Mouse (Mus musculus): Measurements from ENCODE around the gene Hoxa10. TPM values are rescaled to one million over a fixed set of nuclear protein-coding genes. Genes with fewer than 3 reads are reported as not detected.
A peak's percentile ranks its signal among the peaks of the same experiment; 100 is the strongest.

The Hoxa10 gene
- polyA plus RNA-seq, 1 experiment = 34.0 TPM

DNA sequence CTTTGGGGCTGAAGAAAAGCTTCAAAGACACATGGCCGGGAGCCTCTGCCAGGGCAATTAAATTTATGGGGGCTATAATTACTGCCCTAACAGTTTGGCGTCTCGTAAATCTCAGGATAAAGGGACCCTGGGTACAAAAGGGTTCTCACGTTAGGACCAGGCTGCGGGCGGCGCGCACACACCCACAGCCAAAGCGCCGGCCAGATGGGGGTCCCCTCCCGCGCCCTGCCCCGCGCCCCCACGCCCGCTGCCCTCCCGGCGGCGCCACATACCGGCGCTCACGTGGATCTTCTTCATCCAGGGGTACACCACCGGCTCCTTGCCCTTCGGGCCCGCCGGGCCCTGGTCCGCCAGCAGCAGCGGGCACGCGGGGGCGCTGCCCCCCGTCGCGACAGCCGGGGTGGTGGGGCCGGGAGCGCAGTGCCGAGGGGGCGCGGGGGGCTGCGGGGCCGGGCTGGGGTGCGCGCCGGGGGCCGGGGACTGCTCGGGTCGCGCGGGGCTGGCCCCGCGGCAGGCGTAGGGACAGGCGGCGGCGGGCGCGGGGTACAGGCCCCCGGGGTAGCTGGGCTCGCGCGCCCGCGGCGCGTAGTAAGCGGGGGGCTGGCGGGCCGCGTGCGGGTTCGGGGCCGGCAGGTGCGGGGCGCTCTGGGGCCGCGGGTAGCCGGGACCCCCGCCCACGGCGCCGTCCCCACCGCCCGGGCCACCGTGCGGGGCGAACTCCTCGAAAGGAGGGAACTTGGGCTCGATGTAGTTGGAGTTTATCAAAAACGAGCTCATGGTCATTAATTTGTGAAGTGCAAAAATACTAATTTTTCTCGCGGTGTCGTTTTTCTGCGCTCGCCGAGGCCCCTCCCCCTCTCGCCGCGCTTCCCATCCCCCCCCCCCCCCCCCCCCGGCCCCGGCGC lies 49.5 kb downstream of the Hoxa10 start, which contains the start of gene Hoxa4:
Gene Hoxa4 (minus strand): TSS at position 848 of the 905 bp plus-strand sequence.
- H3K27me3 ChIP-seq (replicated peaks; ENCODE audit: control insufficient read depth, insufficient read depth, low read length) = no peaks in the 10 kb centered on the region
- TF ChIP-seq CTCF (conservative IDR thresholded peaks at IDR 0.05; ENCODE audit: insufficient read depth, insufficient read length, low read depth, low read length) (no peak), POLR2A (IDR thresholded peaks at IDR 0.05; ENCODE audit: low read depth, low read length) (no peak)
- H3K36me3 ChIP-seq (ENCODE audit: control insufficient read depth, insufficient read depth, low read length) = no peaks in the 10 kb centered on the region
- H3K4me3 ChIP-seq (ENCODE audit: insufficient read depth, low read depth, low read length) = peak within 1 kb of the TSS; percentile 83
- H3K27ac ChIP-seq (ENCODE audit: insufficient read depth, low read depth, low read length) = peak within 1 kb of the TSS; percentile 62
- 3% methylated on average over 89 of the region's 102 CpGs for WGBS
- DNase-seq = no peak
- H3K4me1 ChIP-seq (ENCODE audit: control insufficient read depth, insufficient read depth, low read length) = peaks cover 26% of the 10 kb centered on the region

DNA sequence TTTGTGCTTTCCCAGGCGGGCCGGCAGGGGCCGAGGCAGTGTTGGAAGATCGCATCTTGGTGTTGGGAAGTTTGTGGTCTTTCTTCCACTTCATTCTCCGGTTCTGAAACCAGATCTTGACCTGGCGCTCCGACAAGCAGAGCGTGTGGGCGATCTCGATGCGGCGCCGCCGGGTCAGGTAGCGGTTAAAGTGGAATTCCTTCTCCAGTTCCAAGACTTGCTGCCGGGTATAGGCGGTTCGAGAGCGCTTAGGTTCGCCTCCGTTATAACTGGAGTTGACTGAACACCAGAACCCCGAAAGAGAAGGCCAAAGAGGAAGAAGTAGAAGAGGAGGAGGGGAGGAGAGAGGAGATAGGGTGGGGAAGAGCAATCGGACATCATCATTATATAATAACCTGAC lies 50.2 kb downstream of the Hoxa10 start:
- H3K4me3 ChIP-seq (ENCODE audit: insufficient read depth, low read depth, low read length) = no peak overlapping the region
- peak; percentile 41 for DNase-seq
- TF ChIP-seq POLR2A (IDR thresholded peaks at IDR 0.05; ENCODE audit: low read depth, low read length) = no peak
- TF ChIP-seq CTCF (conservative IDR thresholded peaks at IDR 0.05; ENCODE audit: insufficient read depth, insufficient read length, low read depth, low read length) = no peak
- H3K4me1 ChIP-seq (ENCODE audit: control insufficient read depth, insufficient read depth, low read length) = peaks cover 32% of the 10 kb centered on the region
- no peaks in the 10 kb centered on the region for H3K36me3 ChIP-seq (ENCODE audit: control insufficient read depth, insufficient read depth, low read length)
- WGBS = 29% methylated on average over 23 of the region's 23 CpGs
- no peaks in the 10 kb centered on the region for H3K27me3 ChIP-seq (replicated peaks; ENCODE audit: control insufficient read depth, insufficient read depth, low read length)
- peak overlapping the region; percentile 19; the same call in 1 of the 2 replicates for H3K27ac ChIP-seq (ENCODE audit: insufficient read depth, low read depth, low read length)

DNA sequence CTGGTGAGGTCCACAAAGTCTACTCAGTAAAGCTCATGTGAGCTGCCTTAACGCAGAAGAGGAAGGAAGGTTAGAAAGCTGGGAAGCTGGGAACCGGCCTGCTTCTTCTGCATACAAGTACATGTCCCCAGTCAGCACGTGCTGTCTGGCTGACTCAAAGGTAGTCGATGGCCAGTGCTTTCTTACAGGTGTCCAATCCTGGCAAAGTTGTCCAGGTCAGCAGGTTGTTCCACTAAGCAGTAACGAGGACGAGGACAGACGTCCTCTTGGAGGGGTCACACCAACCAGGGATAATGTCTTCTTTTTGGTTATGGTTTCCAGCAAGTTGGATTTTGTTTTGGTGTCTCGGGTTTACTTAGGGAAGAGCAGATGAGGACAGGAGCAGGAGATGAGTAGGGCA lies 50.7 kb downstream of the Hoxa10 start:
- Histone ChIP-seq H3K27ac (ENCODE audit: insufficient read depth, low read depth, low read length) (peak overlapping the region; percentile 19), H3K27me3 (replicated peaks; ENCODE audit: control insufficient read depth, insufficient read depth, low read length) (no peaks in the 10 kb centered on the region), H3K36me3 (ENCODE audit: control insufficient read depth, insufficient read depth, low read length) (no peaks in the 10 kb centered on the region), H3K4me3 (ENCODE audit: insufficient read depth, low read depth, low read length) (no peak overlapping the region), H3K4me1 (ENCODE audit: control insufficient read depth, insufficient read depth, low read length) (peaks cover 31% of the 10 kb centered on the region)
- TF ChIP-seq POLR2A (IDR thresholded peaks at IDR 0.05; ENCODE audit: low read depth, low read length) (no peak), CTCF (conservative IDR thresholded peaks at IDR 0.05; ENCODE audit: insufficient read depth, insufficient read length, low read depth, low read length) (no peak)
- DNase-seq = peak; percentile 64
- 41% methylated on average over 8 of the region's 8 CpGs for WGBS

DNA sequence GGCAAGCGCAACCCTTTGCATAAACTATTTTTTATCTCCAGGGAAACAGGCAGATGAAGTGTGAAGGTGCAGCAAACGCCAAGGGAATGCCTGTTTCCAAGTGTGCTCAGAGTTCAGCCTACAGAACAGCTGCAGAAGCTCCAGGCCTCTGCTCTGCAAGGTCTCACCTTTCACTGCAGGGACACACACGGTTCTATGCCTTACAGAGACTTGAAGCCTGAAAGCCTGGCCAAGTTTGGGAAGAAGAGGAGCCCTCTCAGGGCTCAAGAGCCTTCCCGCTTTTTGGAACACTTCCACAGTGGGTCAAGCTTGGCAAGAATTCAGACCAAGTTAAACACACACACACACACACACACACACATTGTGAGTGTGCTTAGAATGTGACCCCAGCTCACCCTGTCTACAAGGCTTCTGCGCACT lies 51.5 kb downstream of the Hoxa10 start:
- peak; percentile 60 for DNase-seq
- no peaks in the 10 kb centered on the region for H3K27me3 ChIP-seq (replicated peaks; ENCODE audit: control insufficient read depth, insufficient read depth, low read length)
- H3K4me1 ChIP-seq (ENCODE audit: control insufficient read depth, insufficient read depth, low read length) = peaks cover 35% of the 10 kb centered on the region
- no peaks in the 10 kb centered on the region for H3K36me3 ChIP-seq (ENCODE audit: control insufficient read depth, insufficient read depth, low read length)
- H3K4me3 ChIP-seq (ENCODE audit: insufficient read depth, low read depth, low read length) = no peak overlapping the region
- 0 out of 2 replicates have a peak overlapping the region, but pooled peaks have one; percentile 1 for H3K27ac ChIP-seq (ENCODE audit: insufficient read depth, low read depth, low read length)
- TF ChIP-seq CTCF (conservative IDR thresholded peaks at IDR 0.05; ENCODE audit: insufficient read depth, insufficient read length, low read depth, low read length) (no peak), POLR2A (IDR thresholded peaks at IDR 0.05; ENCODE audit: low read depth, low read length) (no peak)
- 25% methylated on average over 5 of the region's 5 CpGs for WGBS

DNA sequence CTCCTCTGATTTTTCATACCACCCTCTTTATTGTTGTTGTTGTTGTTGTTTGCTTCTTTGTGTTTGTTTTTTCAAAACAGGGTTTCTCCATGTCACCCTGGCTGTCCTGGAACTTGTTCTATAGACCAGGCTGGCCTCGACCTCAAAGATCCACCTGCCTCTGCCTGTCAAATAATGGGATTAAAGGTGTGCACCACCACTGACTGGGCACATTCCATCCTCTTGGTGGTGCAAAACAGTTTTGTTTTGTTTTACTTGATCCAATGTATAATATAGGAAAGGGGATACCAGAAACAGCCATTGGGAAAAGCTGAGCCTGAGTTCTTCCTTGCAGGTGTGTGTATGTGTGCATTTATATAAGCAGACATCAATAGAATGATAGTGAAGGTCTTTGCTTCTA lies 54.2 kb downstream of the Hoxa10 start:
- Histone ChIP-seq H3K4me1 (ENCODE audit: control insufficient read depth, insufficient read depth, low read length) (peaks cover 36% of the 10 kb centered on the region), H3K27ac (ENCODE audit: insufficient read depth, low read depth, low read length) (no peak overlapping the region), H3K4me3 (ENCODE audit: insufficient read depth, low read depth, low read length) (no peak overlapping the region), H3K36me3 (ENCODE audit: control insufficient read depth, insufficient read depth, low read length) (no peaks in the 10 kb centered on the region), H3K27me3 (replicated peaks; ENCODE audit: control insufficient read depth, insufficient read depth, low read length) (no peaks in the 10 kb centered on the region)
- TF ChIP-seq POLR2A (IDR thresholded peaks at IDR 0.05; ENCODE audit: low read depth, low read length) (no peak), CTCF (conservative IDR thresholded peaks at IDR 0.05; ENCODE audit: insufficient read depth, insufficient read length, low read depth, low read length) (no peak)
- DNase-seq = peak; percentile 25
- 60% methylated on average over 1 of the region's 1 CpGs for WGBS

- peak; percentile 56 for DNase-seq
- no peaks in the 10 kb centered on the region for H3K27me3 ChIP-seq (replicated peaks; ENCODE audit: control insufficient read depth, insufficient read depth, low read length)
- TF ChIP-seq POLR2A (IDR thresholded peaks at IDR 0.05; ENCODE audit: low read depth, low read length) (no peak), CTCF (conservative IDR thresholded peaks at IDR 0.05; ENCODE audit: insufficient read depth, insufficient read length, low read depth, low read length) (no peak)
- H3K4me1 ChIP-seq (ENCODE audit: control insufficient read depth, insufficient read depth, low read length) = peaks cover 41% of the 10 kb centered on the region
- WGBS = 31% methylated on average over 3 of the region's 3 CpGs
- H3K4me3 ChIP-seq (ENCODE audit: insufficient read depth, low read depth, low read length) = no peak overlapping the region
- H3K36me3 ChIP-seq (ENCODE audit: control insufficient read depth, insufficient read depth, low read length) = no peaks in the 10 kb centered on the region
- no peak overlapping the region for H3K27ac ChIP-seq (ENCODE audit: insufficient read depth, low read depth, low read length)
Observed at GRCm38 (mm10) chr6:52185834-52186233, 54.8 kb downstream of the Hoxa10 start.

DNA sequence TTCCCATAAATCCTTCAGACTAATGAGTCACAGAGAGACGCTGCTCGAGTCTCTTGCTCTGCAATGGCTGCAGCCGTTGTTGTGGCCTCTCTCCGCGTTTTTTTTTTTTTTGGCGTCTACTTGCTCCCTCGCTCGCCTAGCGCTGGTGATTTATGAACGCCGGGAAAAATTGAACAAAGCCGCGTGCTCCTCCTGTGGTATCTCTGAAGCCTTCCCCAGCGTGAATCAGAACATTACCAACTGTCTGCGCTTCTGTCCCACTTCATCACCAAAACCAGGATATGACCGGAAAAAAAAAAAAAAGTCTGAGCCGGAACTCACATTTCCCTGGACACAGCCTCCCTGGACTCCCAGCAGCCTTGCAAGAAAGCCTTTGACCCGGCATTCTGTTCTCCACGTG lies 55.4 kb downstream of the Hoxa10 start:
- H3K36me3 ChIP-seq (ENCODE audit: control insufficient read depth, insufficient read depth, low read length) = no peaks in the 10 kb centered on the region

More for the DNA sequence above, 55.4 kb downstream of the Hoxa10 start:
- H3K4me1 ChIP-seq (ENCODE audit: control insufficient read depth, insufficient read depth, low read length) = peaks cover 37% of the 10 kb centered on the region
- H3K27ac ChIP-seq (ENCODE audit: insufficient read depth, low read depth, low read length) = no peak overlapping the region
- H3K4me3 ChIP-seq (ENCODE audit: insufficient read depth, low read depth, low read length) = no peak overlapping the region
- 16% methylated on average over 19 of the region's 19 CpGs for WGBS
- TF ChIP-seq POLR2A (IDR thresholded peaks at IDR 0.05; ENCODE audit: low read depth, low read length) (no peak), CTCF (conservative IDR thresholded peaks at IDR 0.05; ENCODE audit: insufficient read depth, insufficient read length, low read depth, low read length) (no peak)
- peak; percentile 72 for DNase-seq
- no peaks in the 10 kb centered on the region for H3K27me3 ChIP-seq (replicated peaks; ENCODE audit: control insufficient read depth, insufficient read depth, low read length)
